In genomic region chr5:67096378-67096771, GRCm38 (mm10) we compare ENCODE assay signal across 9 mouse cellular contexts. TPM values are rescaled to one million over a fixed set of nuclear protein-coding genes. Genes with fewer than 3 reads are reported as not detected.
DNase-seq lines count a peak whose midpoint lies in the region; ATAC-seq and TF ChIP-seq lines count a peak whose summit lies in the region.
"Had no signal": no experiment of that assay in that cellular context is flagged by ENCODE, and none has a peak within 500 bp of the region (broad histone marks: within the 10 kb centered on the region; RNA-seq: fewer than 3 reads in every experiment).

No protein-coding gene starts in this region.

- no peaks in the 10 kb centered on the region for H3K4me1 ChIP-seq in heart, postnatal 0 days (ENCODE audit: control insufficient read depth, insufficient read depth)
- H3K4me1 ChIP-seq in limb, embryonic 14.5 days (ENCODE audit: control insufficient read depth, insufficient read depth, low read length), result no peaks in the 10 kb centered on the region

- TF ChIP-seq POLR2A in limb, embryonic 14.5 days (IDR thresholded peaks at IDR 0.05; ENCODE audit: borderline replicate concordance, extremely low read depth, insufficient read depth, insufficient read length), result no peak

- peak; percentile 13 to 29 for DNase-seq in adrenal gland, adult 18-20 months (ENCODE audit: low spot score in 2 of 2)
- DNase-seq in adrenal gland, adult 8-10 months, result no peak
- peak; percentile 52 for DNase-seq in adrenal gland, postnatal 14 days
- no peak for DNase-seq in heart, postnatal 0 days (ENCODE audit: low spot score)
- DNase-seq in limb, embryonic 14.5 days (ENCODE audit: low spot score), result no peak
- peak; percentile 42 for DNase-seq in retina, embryonic 14.5 days (ENCODE audit: low spot score)
- DNase-seq in frontal cortex, postnatal 14 days (ENCODE audit: low spot score in 2 of 2), result no peak

- peaks cover 98% of the 10 kb centered on the region for H3K27me3 ChIP-seq in heart, postnatal 0 days (ENCODE audit: control insufficient read depth, insufficient read depth, low read length)
- H3K27me3 ChIP-seq in limb, embryonic 14.5 days (ENCODE audit: control insufficient read depth, insufficient read depth, low read length), result peaks cover 88% of the 10 kb centered on the region

- ATAC-seq in heart, postnatal 0 days (ENCODE audit: insufficient read depth, low read depth), result no peak
- ATAC-seq in limb, embryonic 14.5 days (ENCODE audit: low FRiP score, low read depth), result no peak
- ATAC-seq in activated CD4-positive, CD25-positive, alpha-beta regulatory T cell, adult 4 months, result no peak

- no peak overlapping the region for H3K27ac ChIP-seq in heart, postnatal 0 days (ENCODE audit: low read depth)
- no peak overlapping the region for H3K27ac ChIP-seq in limb, embryonic 14.5 days (replicated peaks; ENCODE audit: low read depth, low read length)

- no peaks in the 10 kb centered on the region for H3K9me3 ChIP-seq in heart, postnatal 0 days (replicated peaks; ENCODE audit: control insufficient read depth, low read length)
- no peaks in the 10 kb centered on the region for H3K9me3 ChIP-seq in limb, embryonic 14.5 days (ENCODE audit: control insufficient read depth, low read length)

- TF ChIP-seq EP300 in heart, postnatal 0 days (IDR thresholded peaks at IDR 0.05; ENCODE audit: low read depth), result no peak

- H3K9ac ChIP-seq in heart, postnatal 0 days (replicated peaks; ENCODE audit: low read depth, low read length), result no peak overlapping the region
- H3K9ac ChIP-seq in limb, embryonic 14.5 days (ENCODE audit: low read depth, low read length, severe bottlenecking), result no peak overlapping the region

- WGBS in heart, postnatal 0 days, result 1% methylated on average over 28 of the region's 28 CpGs
- 6% methylated on average over 20 of the region's 28 CpGs for WGBS in limb, embryonic 14.5 days

- H3K36me3 ChIP-seq in heart, postnatal 0 days (replicated peaks; ENCODE audit: control insufficient read depth, insufficient read depth, low read length), result no peaks in the 10 kb centered on the region
- H3K36me3 ChIP-seq in limb, embryonic 14.5 days (ENCODE audit: control insufficient read depth, insufficient read depth, low read length), result no peaks in the 10 kb centered on the region

- H3K4me3 ChIP-seq in heart, postnatal 0 days (ENCODE audit: low read depth, low read length), result peak overlapping the region; percentile 39
- peak overlapping the region; percentile 25 for H3K4me3 ChIP-seq in limb, embryonic 14.5 days (replicated peaks; ENCODE audit: low read length)

- peak overlapping the region; percentile 50 for H3K4me2 ChIP-seq in heart, postnatal 0 days (ENCODE audit: low read depth, low read length)
- peak overlapping the region; percentile 49 for H3K4me2 ChIP-seq in limb, embryonic 14.5 days (replicated peaks; ENCODE audit: low read depth, low read length, severe bottlenecking)

- TF ChIP-seq CTCF in heart, postnatal 0 days (IDR thresholded peaks at IDR 0.05; ENCODE audit: low read depth), result no peak

RNA-seq across cellular contexts. Expression of gene Phox2b, which starts 2.7 kb away (rescaled TPM):
- total RNA-seq in adrenal gland, adult 18-20 months (2021), result 10 to 100 TPM; 15.6 to 17.2 TPM
- total RNA-seq in adrenal gland, adult 8-10 months (2022), result 10 to 100 TPM; 20.9 to 36.9 (median 25.9) TPM
- total RNA-seq in adrenal gland, postnatal 14 days (2021), result 15.9 and 17.3 TPM in 2 replicates
- not detected in 2 replicates for total RNA-seq in heart, postnatal 0 days (2014; rRNA removed; ENCODE audit: low replicate concordance)
- 0.08 TPM in 1 of 2 replicates, not detected in the other for polyA plus RNA-seq in heart, postnatal 0 days (2015; fragmentation: Nextera tagmentation; extraction: Ambion mirVana)
- 0.03 TPM in 2 replicates for polyA plus RNA-seq in limb, embryonic 14.5 days (2012; rRNA removed)
- not detected in 2 replicates for polyA plus RNA-seq in limb, embryonic 14.5 days (2014; fragmentation: Nextera tagmentation; extraction: Ambion mirVana)
- under 1 TPM in 1 of 2 experiments, not detected in 1; 0.11 TPM for polyA plus RNA-seq in activated CD4-positive, CD25-positive, alpha-beta regulatory T cell, adult 4 months (2017; shearing (Covaris generic))
- total RNA-seq: liver, adult 2 months had no signal
- polyA plus RNA-seq: liver, adult 2 months had no signal

Comparison
In these comparisons a context has a peak if more than half of its experiments do, and no peak if none do; other contexts are left out.
1. DNase-seq: peak in adrenal gland, adult 18-20 months (2 of 2), adrenal gland, postnatal 14 days (single experiment) and retina, embryonic 14.5 days (single experiment); none in adrenal gland, adult 8-10 months (single experiment), heart, postnatal 0 days (single experiment), limb, embryonic 14.5 days (single experiment) and frontal cortex, postnatal 14 days (0 of 2).
2. RNA of gene Phox2b, which starts 2.7 kb away (total RNA-seq): 20.9 to 36.9 TPM in adrenal gland, adult 8-10 months, 15.6 to 17.2 TPM in adrenal gland, adult 18-20 months and 15.9 to 17.3 TPM in adrenal gland, postnatal 14 days; not detected in heart, postnatal 0 days; every median in the first group is over 10 times any median in the second.